Mouse (Mus musculus): Measurements from ENCODE around the gene Grid1.
A peak's percentile ranks its signal among the peaks of the same experiment; 100 is the strongest.

Grid1 gene

GRCm38 (mm10) chr14:35115913-35116312 lies 296.0 kb downstream of the Grid1 start:
- DNase-seq (ENCODE audit: low spot score): no peak

DNA sequence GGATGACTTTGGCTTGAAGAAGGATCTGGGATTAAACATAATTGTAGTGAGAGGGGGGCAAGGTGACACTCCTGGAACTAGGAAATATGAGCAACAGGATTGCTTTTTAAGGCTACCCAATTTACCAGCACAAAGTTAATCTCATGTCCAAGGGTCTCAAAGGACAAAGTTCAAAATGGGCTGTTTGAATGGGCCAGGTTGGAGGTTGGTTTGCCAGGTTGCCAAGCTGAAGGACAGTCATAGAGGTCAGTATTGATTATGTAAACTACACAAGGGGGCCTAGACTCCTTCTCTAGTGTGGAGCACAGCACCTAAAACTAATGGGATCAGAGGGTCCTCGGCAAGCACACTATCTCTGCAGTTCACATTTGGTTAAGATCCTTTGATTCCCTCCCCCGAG lies 300.2 kb downstream of the Grid1 start:
- DNase-seq (ENCODE audit: low spot score): no peak

DNA sequence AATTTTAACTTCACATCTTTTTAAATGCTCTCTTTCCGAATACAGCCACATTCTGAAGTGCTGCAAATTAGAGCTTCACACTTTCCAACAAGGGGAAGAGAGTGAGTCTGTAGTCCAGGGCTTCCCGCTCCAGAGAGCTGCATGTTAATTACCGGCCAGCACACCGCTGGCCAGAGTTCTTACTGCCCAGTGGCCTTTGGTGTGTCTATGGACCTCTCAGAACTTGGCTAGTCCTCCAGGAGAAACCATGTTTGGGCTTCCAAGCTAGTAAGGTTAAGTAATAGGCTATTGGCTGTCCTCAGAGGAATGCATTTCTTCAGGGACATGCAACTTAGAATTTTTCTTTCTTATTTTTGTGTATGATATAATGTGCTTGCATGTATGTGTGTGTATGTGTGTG lies 301.0 kb downstream of the Grid1 start:
- DNase-seq (ENCODE audit: low spot score): no peak

DNA sequence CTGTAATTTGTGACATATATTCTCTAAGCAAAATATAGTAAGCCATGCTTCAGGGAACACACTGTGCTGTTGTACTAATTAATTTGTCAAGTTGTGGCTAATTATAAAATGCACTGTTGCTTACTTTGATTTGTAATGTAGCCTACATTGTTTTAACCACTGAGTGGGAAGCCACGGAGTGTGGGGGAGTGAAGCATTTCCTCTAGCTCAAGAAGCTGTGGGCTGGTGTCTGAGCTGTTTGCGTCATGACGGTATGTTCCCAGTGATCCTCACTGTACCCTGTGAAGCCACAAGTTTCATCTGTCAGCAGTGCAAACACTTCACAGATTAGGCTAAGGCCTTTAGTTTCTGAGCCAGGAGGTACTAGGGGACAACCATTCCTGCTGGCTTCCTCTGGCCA lies 302.2 kb downstream of the Grid1 start:
- no peak for DNase-seq (ENCODE audit: low spot score)

GRCm38 (mm10) chr14:35123260-35123875 lies 303.5 kb downstream of the Grid1 start:
- no peak for DNase-seq (ENCODE audit: low spot score)

GRCm38 (mm10) chr14:35127616-35128015 lies 307.7 kb downstream of the Grid1 start:
- peak; percentile 42 for DNase-seq (ENCODE audit: low spot score)

DNA sequence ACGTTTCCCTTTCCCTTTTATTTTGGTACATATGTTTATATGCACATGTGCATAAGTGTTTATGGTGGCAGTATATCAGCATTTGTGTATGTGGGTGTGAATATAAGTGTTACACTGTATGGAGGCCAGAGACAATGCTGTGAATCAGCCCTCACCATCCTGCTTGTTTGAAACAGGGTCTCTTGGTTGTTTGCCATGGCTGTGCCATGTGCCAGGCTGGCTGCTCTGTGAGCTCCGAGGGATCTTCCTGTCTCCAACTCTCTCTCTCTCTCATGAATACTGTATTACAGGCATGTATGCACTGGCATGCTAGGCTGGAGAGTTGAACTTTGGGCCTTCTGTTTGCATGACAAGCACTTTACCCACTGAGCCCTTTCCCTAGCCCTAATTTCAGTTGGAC lies 315.1 kb downstream of the Grid1 start:
- no peak for DNase-seq (ENCODE audit: low spot score)

DNA sequence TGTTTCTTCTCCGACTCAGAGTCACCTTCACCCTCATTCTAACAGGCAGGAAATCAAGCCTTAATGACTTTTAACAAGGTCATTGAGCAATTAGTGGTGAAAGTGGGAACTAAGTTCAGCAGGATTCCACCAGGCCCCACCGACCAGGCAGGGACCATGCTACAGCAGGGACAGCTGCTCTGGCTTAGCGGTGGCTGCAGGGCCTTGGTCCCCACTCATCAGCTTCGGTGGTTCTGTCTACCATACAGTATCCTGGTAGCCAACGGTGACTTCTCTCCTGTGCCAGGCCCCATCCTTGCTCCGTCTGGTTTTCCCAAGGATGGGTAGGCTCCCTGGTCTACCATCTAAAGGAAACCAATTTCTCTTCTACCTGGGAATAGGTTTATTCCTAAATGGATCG lies 318.2 kb downstream of the Grid1 start:
- no peak for DNase-seq (ENCODE audit: low spot score)

DNA sequence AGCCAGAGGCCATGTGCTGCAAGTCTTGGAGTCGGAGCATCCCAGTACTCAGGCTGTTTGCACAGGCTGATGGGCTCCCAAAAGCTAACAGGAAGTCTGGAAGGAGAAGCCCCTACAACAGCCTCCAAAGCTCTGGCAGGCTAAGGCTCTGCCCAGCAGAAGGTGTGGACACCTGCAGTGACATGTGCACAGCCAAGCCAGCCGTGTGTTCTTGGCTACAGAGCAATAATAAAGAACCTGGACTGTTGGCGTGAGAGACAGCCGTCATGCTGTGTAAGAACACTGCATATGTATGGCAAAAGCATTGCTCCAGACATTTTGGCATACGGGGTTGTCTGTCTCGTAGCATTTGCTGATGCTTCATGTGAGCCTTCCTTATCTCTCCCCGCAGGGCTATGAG lies 319.9 kb downstream of the Grid1 start:
- DNase-seq (ENCODE audit: low spot score): no peak

GRCm38 (mm10) chr14:35152450-35152849 lies 332.5 kb downstream of the Grid1 start:
- no peak for DNase-seq (ENCODE audit: low spot score)

DNA sequence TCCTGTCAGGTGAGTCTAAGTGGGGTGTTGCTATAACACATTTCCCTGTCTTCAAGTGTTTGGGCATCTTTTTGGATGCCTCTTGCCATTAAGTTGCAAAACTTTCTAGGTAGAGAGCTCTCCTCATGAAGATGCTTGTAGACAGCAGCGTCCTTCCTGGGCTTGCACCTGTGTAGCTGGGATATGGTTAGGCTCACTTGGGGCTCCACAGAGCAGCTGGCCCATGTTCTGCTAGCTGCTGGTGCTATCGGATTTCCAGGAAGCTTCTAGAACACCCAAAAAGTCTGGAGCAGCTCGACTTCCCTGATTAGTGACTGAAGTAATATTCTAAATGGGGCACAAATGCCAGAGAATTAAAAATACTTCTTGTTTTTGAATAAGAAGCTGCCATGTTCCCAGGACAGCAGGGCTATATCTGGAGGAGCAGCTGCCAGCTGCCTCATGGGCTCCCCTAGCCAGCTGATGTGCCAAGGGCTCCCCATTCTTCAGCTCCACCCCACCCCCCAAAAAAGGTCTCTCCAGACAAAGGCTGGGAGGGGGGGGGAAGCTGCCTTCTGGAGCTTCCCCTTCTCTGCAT lies 333.9 kb downstream of the Grid1 start:
- no peak for DNase-seq (ENCODE audit: low spot score)

- DNase-seq (ENCODE audit: low spot score): no peak
Measured at GRCm38 (mm10) chr14:35154364-35154763, 334.5 kb downstream of the Grid1 start.

DNA sequence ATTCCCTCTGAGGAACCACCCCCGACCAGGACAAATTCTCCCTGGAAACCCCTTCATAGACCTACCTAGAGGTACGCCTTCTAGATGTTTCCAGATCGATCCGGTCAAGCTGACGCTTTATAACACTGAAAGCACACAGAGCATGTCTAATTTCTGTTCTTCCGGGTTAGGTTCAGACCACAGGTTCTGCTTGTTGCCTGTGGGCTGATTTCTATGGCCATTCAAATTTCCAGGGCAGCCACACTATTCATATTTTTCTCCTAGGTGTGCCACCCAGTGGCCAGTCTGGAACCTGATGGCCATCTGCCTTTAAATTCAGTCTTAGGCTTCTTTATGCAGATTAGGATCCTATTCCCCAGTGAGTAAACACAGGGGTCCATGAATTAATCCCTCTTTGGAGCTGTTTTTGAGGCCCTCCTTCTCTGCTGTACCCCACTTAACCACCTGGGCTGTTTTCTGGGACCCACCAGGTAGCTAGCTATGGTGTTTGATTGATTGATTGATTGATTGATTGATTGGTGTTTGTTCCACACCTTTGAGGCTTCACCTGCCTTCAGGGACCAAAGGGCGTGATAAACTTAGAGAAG lies 337.3 kb downstream of the Grid1 start:
- peak; percentile 51 for DNase-seq (ENCODE audit: low spot score)

DNA sequence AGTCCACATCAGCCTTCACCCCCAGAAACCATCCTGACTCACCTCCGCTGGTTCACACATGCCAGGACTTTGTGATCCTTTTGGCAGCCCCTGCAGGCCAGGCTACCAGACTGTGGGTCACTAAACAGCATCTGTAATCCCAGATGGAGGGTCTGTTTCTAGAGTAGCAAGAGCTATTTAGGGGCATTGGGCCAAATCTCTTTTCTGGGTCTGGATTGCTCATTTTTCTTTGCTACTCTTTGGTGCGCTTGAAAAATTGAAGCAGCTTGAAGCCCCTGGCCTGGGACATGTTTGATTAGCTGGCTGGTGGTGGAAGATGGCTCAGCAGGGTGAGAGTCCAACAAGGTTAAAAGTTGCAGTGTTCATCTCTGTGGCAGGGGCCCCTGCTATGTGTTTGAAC lies 339.4 kb downstream of the Grid1 start:
- no peak for DNase-seq (ENCODE audit: low spot score)

GRCm38 (mm10) chr14:35167451-35167850 lies 347.5 kb downstream of the Grid1 start:
- DNase-seq (ENCODE audit: low spot score): no peak

- DNase-seq (ENCODE audit: low spot score): no peak
Measured at GRCm38 (mm10) chr14:35173861-35174260, 354.0 kb downstream of the Grid1 start.

DNA sequence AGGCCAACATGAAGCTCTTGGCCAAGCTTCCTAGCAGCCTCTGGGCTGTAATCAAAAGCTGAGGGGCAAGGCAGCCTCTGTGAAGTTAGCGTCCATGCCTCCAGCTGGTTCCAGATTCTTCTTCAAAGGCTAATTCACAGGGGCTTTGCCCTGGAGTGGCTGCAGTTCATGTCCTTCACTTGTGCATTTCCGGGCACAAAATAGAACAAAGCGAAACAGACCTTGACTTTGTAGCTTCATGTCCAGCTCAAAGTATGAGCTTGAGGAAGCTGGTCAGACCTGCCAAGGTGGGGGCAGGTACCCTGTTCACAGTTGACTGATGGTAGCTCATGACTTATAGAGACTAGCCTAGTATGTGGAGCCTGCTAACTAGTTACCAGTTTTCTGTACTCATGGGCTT lies 356.1 kb downstream of the Grid1 start:
- no peak for DNase-seq (ENCODE audit: low spot score)

DNA sequence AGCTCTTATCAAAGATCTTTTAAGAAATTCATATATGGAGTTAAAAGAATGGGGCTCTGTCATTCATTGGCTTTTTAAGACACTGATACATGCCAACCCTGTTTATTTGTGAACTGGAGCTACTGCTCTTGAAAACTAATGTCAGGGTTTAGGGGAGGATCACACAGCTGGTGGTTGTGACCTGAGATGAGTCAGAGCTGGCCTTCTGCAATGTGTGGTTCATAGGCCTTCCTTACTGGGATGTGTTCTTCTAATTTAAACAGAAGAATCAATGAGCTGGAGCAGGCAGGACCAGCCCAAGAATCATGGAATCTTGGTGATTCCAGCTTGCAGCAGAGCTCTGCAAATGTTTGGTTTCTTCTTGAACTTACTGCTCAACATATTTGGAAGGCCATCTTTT lies 359.2 kb downstream of the Grid1 start:
- no peak for DNase-seq (ENCODE audit: low spot score)

GRCm38 (mm10) chr14:35185399-35185798 lies 365.5 kb downstream of the Grid1 start:
- DNase-seq (ENCODE audit: low spot score): no peak

DNA sequence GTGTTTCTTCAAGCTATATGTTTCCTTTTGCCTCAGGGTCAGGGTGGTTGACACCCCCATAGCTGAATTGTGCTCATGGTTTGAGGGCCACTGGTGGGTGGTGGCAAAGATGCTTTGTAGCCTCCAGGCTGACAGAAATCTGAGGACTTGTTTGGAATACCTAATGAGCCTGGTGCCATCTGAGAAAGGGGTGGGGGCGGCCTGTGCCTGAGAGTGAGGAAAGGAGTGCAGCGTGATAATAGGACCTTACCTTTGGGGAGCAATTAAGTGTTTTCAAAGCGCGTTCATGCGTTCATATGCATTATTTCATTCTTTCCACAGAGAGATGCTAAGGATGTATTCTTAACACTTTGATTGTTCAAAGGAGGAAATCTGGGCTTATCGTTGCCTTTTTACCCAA lies 372.3 kb downstream of the Grid1 start:
- DNase-seq (ENCODE audit: low spot score): no peak

DNA sequence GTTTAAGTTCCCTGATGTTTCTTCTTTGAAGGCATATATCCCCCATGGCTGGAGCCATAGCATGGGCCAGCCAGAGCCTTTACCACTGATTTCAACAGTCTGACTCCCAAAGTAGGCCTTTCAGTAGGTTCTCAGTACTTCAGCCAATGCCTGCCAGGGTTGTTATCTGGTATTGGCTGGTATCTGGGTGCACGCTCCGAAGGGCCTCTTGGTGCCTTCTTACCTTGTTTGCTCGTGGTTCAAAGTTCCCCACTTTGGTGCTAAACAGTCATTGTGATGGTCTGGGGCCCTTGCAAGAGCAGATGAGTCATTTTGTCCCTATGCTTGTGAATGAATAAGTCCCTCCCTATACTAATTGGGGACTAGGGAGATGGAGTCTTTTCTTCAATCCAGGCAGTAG lies 377.5 kb downstream of the Grid1 start:
- DNase-seq (ENCODE audit: low spot score): no peak

GRCm38 (mm10) chr14:35198447-35198846 lies 378.5 kb downstream of the Grid1 start:
- no peak for DNase-seq (ENCODE audit: low spot score)

- no peak for DNase-seq (ENCODE audit: low spot score)
Measured at GRCm38 (mm10) chr14:35198899-35199298, 379.0 kb downstream of the Grid1 start.

DNA sequence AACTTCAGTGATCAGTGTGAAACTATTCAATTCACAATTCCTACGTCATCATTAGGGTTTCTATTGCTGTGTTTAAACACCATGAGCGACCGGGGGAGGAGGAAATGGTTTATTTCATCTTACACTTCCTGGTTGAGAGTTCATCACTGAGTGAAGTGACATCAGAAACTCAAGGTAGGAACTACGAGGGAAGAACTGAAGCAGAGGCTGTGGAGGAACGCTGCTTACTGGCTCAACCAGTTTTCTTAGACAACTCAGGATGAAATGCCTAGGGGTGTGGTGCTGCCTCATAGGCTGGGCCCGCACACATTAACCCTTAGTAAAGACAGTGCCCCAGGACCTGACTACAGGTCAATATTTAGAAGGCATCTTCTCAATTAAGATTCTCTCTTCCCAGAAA lies 389.5 kb downstream of the Grid1 start:
- DNase-seq (ENCODE audit: low spot score): no peak
